Mouse (Mus musculus): ENCODE measurements at regions not wholly inside any gene's neighbourhood (a gene's known extent, or its start where the extent isn't known, plus 50 kb on each side); places are given as distances from the start of the nearest gene placed in this dataset.

GRCm38 (mm10) chr6:49919089-49919812 is 96.7 kb downstream of the Npy start:
- no peak for TF ChIP-seq CEBPB (IDR thresholded peaks at IDR 0.05; ENCODE audit: insufficient read depth, poor library complexity, severe bottlenecking)
- no peak for TF ChIP-seq USF1 (IDR thresholded peaks at IDR 0.05; ENCODE audit: low read depth)
- TF ChIP-seq POLR2A (IDR thresholded peaks at IDR 0.05; ENCODE audit: insufficient read length, low read depth), result no peak
- no peak for TF ChIP-seq MAX (IDR thresholded peaks at IDR 0.05; ENCODE audit: low read depth)
- TF ChIP-seq TCF12 (IDR thresholded peaks at IDR 0.05; ENCODE audit: insufficient read depth, poor library complexity, severe bottlenecking), result no peak
- no peak for TF ChIP-seq E2F4 (IDR thresholded peaks at IDR 0.05; ENCODE audit: insufficient read depth)
- no peak for TF ChIP-seq SRF (IDR thresholded peaks at IDR 0.05; ENCODE audit: control insufficient read depth, insufficient read length, low read depth)
- TF ChIP-seq TCF3 (IDR thresholded peaks at IDR 0.05; ENCODE audit: insufficient read length, low read depth), result no peak

Measured in myocyte (in vitro differentiated cells).